Comparison of ENCODE assay signal across 12 mouse cellular contexts in genomic region chr9:48728083-48728730, GRCm38 (mm10).
DNase-seq lines count a peak whose midpoint lies in the region; ATAC-seq and TF ChIP-seq lines count a peak whose summit lies in the region.
"Had no signal": no experiment of that assay in that cellular context is flagged by ENCODE, and none has a peak within 500 bp of the region (broad histone marks: within the 10 kb centered on the region; RNA-seq: fewer than 3 reads in every experiment).

No protein-coding gene starts in this region.

- H3K4me3 ChIP-seq in hindbrain, embryonic 10.5 days: no peak overlapping the region
- no peak overlapping the region for H3K4me3 ChIP-seq in hindbrain, postnatal 0 days (ENCODE audit: low read length)
- no peak overlapping the region for H3K4me3 ChIP-seq in embryonic facial prominence, embryonic 12.5 days
- no peak overlapping the region for H3K4me3 ChIP-seq in limb, embryonic 13.5 days
- H3K4me3 ChIP-seq in neural tube, embryonic 15.5 days (replicated peaks): no peak overlapping the region
- H3K4me3 ChIP-seq: erythroblast, embryonic 14.5 days had no signal

- no peaks in the 10 kb centered on the region for H3K27me3 ChIP-seq in hindbrain, embryonic 10.5 days (ENCODE audit: insufficient read depth, poor library complexity, severe bottlenecking)
- H3K27me3 ChIP-seq in hindbrain, postnatal 0 days (ENCODE audit: insufficient read depth, low read length): no peaks in the 10 kb centered on the region
- peaks cover 18% of the 10 kb centered on the region for H3K27me3 ChIP-seq in embryonic facial prominence, embryonic 12.5 days
- H3K27me3 ChIP-seq in limb, embryonic 13.5 days: peaks cover 75% of the 10 kb centered on the region
- peaks cover 4% of the 10 kb centered on the region; the same call in 1 of the 2 replicates for H3K27me3 ChIP-seq in neural tube, embryonic 15.5 days (replicated peaks)

- DNase-seq in embryo, embryonic 10 days (ENCODE audit: low spot score): peak; percentile 49
- DNase-seq in embryo, embryonic 9.5 days (ENCODE audit: extremely low spot score): no peak
- DNase-seq in hindbrain, embryonic 10.5 days (ENCODE audit: low spot score): no peak
- no peak for DNase-seq in hindbrain, postnatal 0 days (ENCODE audit: low spot score)
- no peak for DNase-seq in thymus, postnatal 36 days
- DNase-seq: cerebellum, adult 9-11 months; kidney, adult 18-20 months had no signal

- peak overlapping the region; percentile 72 for H3K27ac ChIP-seq in hindbrain, embryonic 10.5 days
- H3K27ac ChIP-seq in hindbrain, postnatal 0 days: no peak overlapping the region
- peak overlapping the region; percentile 57; the same call in 1 of the 2 replicates for H3K27ac ChIP-seq in embryonic facial prominence, embryonic 12.5 days
- no peak overlapping the region for H3K27ac ChIP-seq in limb, embryonic 13.5 days
- no peak overlapping the region for H3K27ac ChIP-seq in neural tube, embryonic 15.5 days (replicated peaks)
- H3K27ac ChIP-seq: stomach, postnatal 0 days had no signal

- H3K9ac ChIP-seq in hindbrain, postnatal 0 days (replicated peaks; ENCODE audit: low read length): no peak overlapping the region
- H3K9ac ChIP-seq in embryonic facial prominence, embryonic 12.5 days: no peak overlapping the region
- 0 out of 2 replicates have a peak overlapping the region, but pooled peaks have one; percentile 8 for H3K9ac ChIP-seq in limb, embryonic 13.5 days
- H3K9ac ChIP-seq in neural tube, embryonic 15.5 days (replicated peaks): no peak overlapping the region

- no peaks in the 10 kb centered on the region for H3K9me3 ChIP-seq in hindbrain, embryonic 10.5 days
- H3K9me3 ChIP-seq in hindbrain, postnatal 0 days (ENCODE audit: low read length): no peaks in the 10 kb centered on the region
- no peaks in the 10 kb centered on the region for H3K9me3 ChIP-seq in embryonic facial prominence, embryonic 12.5 days
- H3K9me3 ChIP-seq in limb, embryonic 13.5 days: no peaks in the 10 kb centered on the region
- no peaks in the 10 kb centered on the region for H3K9me3 ChIP-seq in neural tube, embryonic 15.5 days (replicated peaks)

- H3K4me1 ChIP-seq in hindbrain, embryonic 10.5 days (replicated peaks): peaks cover 67% of the 10 kb centered on the region
- H3K4me1 ChIP-seq in hindbrain, postnatal 0 days (ENCODE audit: insufficient read depth, low read length): peaks cover 20% of the 10 kb centered on the region
- peaks cover 33% of the 10 kb centered on the region for H3K4me1 ChIP-seq in embryonic facial prominence, embryonic 12.5 days
- peaks cover 38% of the 10 kb centered on the region for H3K4me1 ChIP-seq in limb, embryonic 13.5 days
- peaks cover 60% of the 10 kb centered on the region for H3K4me1 ChIP-seq in neural tube, embryonic 15.5 days

- H3K4me2 ChIP-seq in hindbrain, postnatal 0 days (ENCODE audit: low read depth, low read length): no peak overlapping the region
- 0 out of 2 replicates have a peak overlapping the region, but pooled peaks have one; percentile 21 for H3K4me2 ChIP-seq in embryonic facial prominence, embryonic 12.5 days (replicated peaks)
- peak overlapping the region; percentile 36 for H3K4me2 ChIP-seq in limb, embryonic 13.5 days (replicated peaks)
- no peak overlapping the region for H3K4me2 ChIP-seq in neural tube, embryonic 15.5 days

- no peak for ATAC-seq in hindbrain, postnatal 0 days
- ATAC-seq in embryonic facial prominence, embryonic 12.5 days (ENCODE audit: insufficient number of reproducible peaks, insufficient read depth, low FRiP score, low TSS enrichment): no peak
- no peak for ATAC-seq in limb, embryonic 13.5 days (ENCODE audit: low FRiP score, low read depth)
- ATAC-seq in neural tube, embryonic 15.5 days (ENCODE audit: low FRiP score): no peak

- WGBS in hindbrain, embryonic 10.5 days: 59% methylated on average over 10 of the region's 10 CpGs
- 62% methylated on average over 10 of the region's 10 CpGs for WGBS in hindbrain, postnatal 0 days
- 17% methylated on average over 10 of the region's 10 CpGs for WGBS in embryonic facial prominence, embryonic 12.5 days
- WGBS in limb, embryonic 13.5 days: 5% methylated on average over 10 of the region's 10 CpGs
- 26% methylated on average over 10 of the region's 10 CpGs for WGBS in neural tube, embryonic 15.5 days

- TF ChIP-seq CTCF in hindbrain, postnatal 0 days (IDR thresholded peaks at IDR 0.05; ENCODE audit: low read depth): no peak

- H3K36me3 ChIP-seq in hindbrain, embryonic 10.5 days: no peaks in the 10 kb centered on the region
- H3K36me3 ChIP-seq in hindbrain, postnatal 0 days (ENCODE audit: insufficient read depth, low read length): no peaks in the 10 kb centered on the region
- H3K36me3 ChIP-seq in embryonic facial prominence, embryonic 12.5 days: no peaks in the 10 kb centered on the region
- H3K36me3 ChIP-seq in limb, embryonic 13.5 days: no peaks in the 10 kb centered on the region
- H3K36me3 ChIP-seq in neural tube, embryonic 15.5 days: no peaks in the 10 kb centered on the region

Comparison
In these comparisons a context has a peak if more than half of its experiments do, and no peak if none do; other contexts are left out.
1. H3K27ac ChIP-seq: peak in hindbrain, embryonic 10.5 days (single experiment) and embryonic facial prominence, embryonic 12.5 days (single experiment); none in hindbrain, postnatal 0 days (single experiment), limb, embryonic 13.5 days (single experiment) and neural tube, embryonic 15.5 days (single experiment).
2. H3K4me2 ChIP-seq: peak in embryonic facial prominence, embryonic 12.5 days (single experiment) and limb, embryonic 13.5 days (single experiment); none in hindbrain, postnatal 0 days (single experiment) and neural tube, embryonic 15.5 days (single experiment).